Mouse (Mus musculus): ENCODE data around the gene Rnf10. TPM values are rescaled to one million over a fixed set of nuclear protein-coding genes. Genes with fewer than 3 reads are reported as not detected.

Rnf10 gene
- polyA plus RNA-seq, 1 experiment from 2014 or later = 120 TPM

- Histone ChIP-seq H3K27ac (no peak overlapping the region), H3K4me3 (replicated peaks; ENCODE audit: low read depth, low read length) (no peak overlapping the region), H3K9me3 (replicated peaks; ENCODE audit: low read length) (no peaks in the 10 kb centered on the region), H3K9ac (ENCODE audit: low read depth, low read length) (no peak overlapping the region), H3K4me2 (ENCODE audit: low read length) (no peak overlapping the region), H3K4me1 (replicated peaks; ENCODE audit: insufficient read depth, low read length) (no peaks in the 10 kb centered on the region; the same call in 1 of the 2 replicates), H3K36me3 (ENCODE audit: insufficient read depth, low read length) (0 out of 2 replicates have a peak, but pooled peaks cover 5% of the 10 kb centered on the region), H3K27me3 (ENCODE audit: insufficient read depth, low read length) (no peaks in the 10 kb centered on the region)
- 59% methylated on average over 2 of the region's 2 CpGs for WGBS
- TF ChIP-seq CTCF (IDR thresholded peaks at IDR 0.05; ENCODE audit: low read depth) = no peak
- DNase-seq (ENCODE audit: low spot score) = no peak
- no peak for ATAC-seq (replicated peaks; ENCODE audit: low FRiP score, low read depth)
These were observed 6.1 kb upstream of the Rnf10 start for GRCm38 (mm10) chr5:115278785-115279184.

DNA sequence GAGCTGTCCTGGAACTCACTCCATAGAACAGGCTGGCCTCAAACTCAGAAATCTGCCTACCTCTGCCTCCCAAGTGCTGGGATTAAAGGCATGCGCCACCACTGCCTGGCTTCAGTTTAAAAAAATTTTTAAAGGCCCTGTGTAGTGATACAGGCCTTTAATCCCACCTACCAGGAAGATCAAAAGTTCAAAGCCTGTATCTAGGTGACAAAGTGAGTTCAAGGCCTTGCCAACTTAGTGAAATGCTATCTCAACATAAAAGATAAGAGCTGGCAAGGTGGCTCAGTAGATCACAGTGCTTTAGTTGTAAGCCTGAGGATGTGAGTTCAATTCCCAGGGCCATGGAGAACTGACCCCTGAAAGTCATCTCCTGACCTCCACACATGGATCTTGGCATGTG, 5.4 kb upstream of the Rnf10 start:
- no peaks in the 10 kb centered on the region for H3K9me3 ChIP-seq (replicated peaks; ENCODE audit: low read length)
- H3K36me3 ChIP-seq (ENCODE audit: insufficient read depth, low read length) = no peaks in the 10 kb centered on the region
- no peak overlapping the region for H3K9ac ChIP-seq (ENCODE audit: low read depth, low read length)
- no peak overlapping the region for H3K4me2 ChIP-seq (ENCODE audit: low read length)
- no peak for TF ChIP-seq CTCF (IDR thresholded peaks at IDR 0.05; ENCODE audit: low read depth)
- no peak overlapping the region for H3K4me3 ChIP-seq (replicated peaks; ENCODE audit: low read depth, low read length)
- H3K27me3 ChIP-seq (ENCODE audit: insufficient read depth, low read length) = no peaks in the 10 kb centered on the region
- 69% methylated on average over 1 of the region's 1 CpGs for WGBS
- DNase-seq (ENCODE audit: low spot score) (no peak), ATAC-seq (replicated peaks; ENCODE audit: low FRiP score, low read depth) (no peak)
- no peak overlapping the region for H3K27ac ChIP-seq
- no peaks in the 10 kb centered on the region; the same call in 1 of the 2 replicates for H3K4me1 ChIP-seq (replicated peaks; ENCODE audit: insufficient read depth, low read length)

- DNase-seq (ENCODE audit: low spot score) = no peak
- no peak for ATAC-seq (replicated peaks; ENCODE audit: low FRiP score, low read depth)
- Histone ChIP-seq H3K9me3 (replicated peaks; ENCODE audit: low read length) (no peaks in the 10 kb centered on the region), H3K4me1 (replicated peaks; ENCODE audit: insufficient read depth, low read length) (peaks cover 4% of the 10 kb centered on the region), H3K36me3 (ENCODE audit: insufficient read depth, low read length) (no peaks in the 10 kb centered on the region), H3K4me3 (replicated peaks; ENCODE audit: low read depth, low read length) (no peak overlapping the region), H3K9ac (ENCODE audit: low read depth, low read length) (no peak overlapping the region), H3K4me2 (ENCODE audit: low read length) (no peak overlapping the region), H3K27ac (no peak overlapping the region), H3K27me3 (ENCODE audit: insufficient read depth, low read length) (no peaks in the 10 kb centered on the region)
- TF ChIP-seq CTCF (IDR thresholded peaks at IDR 0.05; ENCODE audit: low read depth) = peak; percentile 64
- 43% methylated on average over 14 of the region's 14 CpGs for WGBS
These were observed 3.3 kb upstream of the Rnf10 start for GRCm38 (mm10) chr5:115275998-115276397.

GRCm38 (mm10) chr5:115274771-115275170, 2.1 kb upstream of the Rnf10 start:
- Histone ChIP-seq H3K4me2 (ENCODE audit: low read length) (no peak overlapping the region), H3K36me3 (ENCODE audit: insufficient read depth, low read length) (no peaks in the 10 kb centered on the region), H3K4me3 (replicated peaks; ENCODE audit: low read depth, low read length) (no peak overlapping the region), H3K9ac (ENCODE audit: low read depth, low read length) (no peak overlapping the region), H3K9me3 (replicated peaks; ENCODE audit: low read length) (no peaks in the 10 kb centered on the region), H3K27ac (no peak overlapping the region), H3K4me1 (replicated peaks; ENCODE audit: insufficient read depth, low read length) (peaks cover 12% of the 10 kb centered on the region), H3K27me3 (ENCODE audit: insufficient read depth, low read length) (no peaks in the 10 kb centered on the region)
- DNase-seq (ENCODE audit: low spot score) (no peak), ATAC-seq (replicated peaks; ENCODE audit: low FRiP score, low read depth) (no peak)
- no peak for TF ChIP-seq CTCF (IDR thresholded peaks at IDR 0.05; ENCODE audit: low read depth)
- WGBS = 97% methylated on average over 1 of the region's 1 CpGs

DNA sequence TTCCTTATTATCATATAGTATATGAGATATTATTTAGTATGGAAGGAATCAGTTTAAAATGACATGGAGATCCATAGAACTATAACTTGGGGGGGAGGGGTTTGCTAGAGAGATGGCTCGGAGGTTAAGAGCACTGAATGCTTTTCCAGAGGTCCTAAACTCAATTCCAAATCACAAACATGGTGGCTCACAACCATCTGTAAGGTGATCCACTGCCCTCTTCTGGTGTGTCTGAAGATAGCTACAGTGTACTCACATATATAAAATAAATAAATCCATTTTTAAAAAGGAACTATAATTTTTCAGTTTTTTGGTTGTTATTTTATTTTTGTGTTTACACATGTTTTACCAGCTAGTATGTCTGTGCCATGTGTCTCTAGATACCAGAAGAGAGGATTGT, 1.7 kb upstream of the Rnf10 start:
- Histone ChIP-seq H3K36me3 (ENCODE audit: insufficient read depth, low read length) (no peaks in the 10 kb centered on the region), H3K27ac (no peak overlapping the region), H3K9me3 (replicated peaks; ENCODE audit: low read length) (no peaks in the 10 kb centered on the region), H3K4me2 (ENCODE audit: low read length) (no peak overlapping the region), H3K4me1 (replicated peaks; ENCODE audit: insufficient read depth, low read length) (peaks cover 12% of the 10 kb centered on the region), H3K27me3 (ENCODE audit: insufficient read depth, low read length) (no peaks in the 10 kb centered on the region), H3K4me3 (replicated peaks; ENCODE audit: low read depth, low read length) (no peak overlapping the region), H3K9ac (ENCODE audit: low read depth, low read length) (no peak overlapping the region)
- ATAC-seq (replicated peaks; ENCODE audit: low FRiP score, low read depth) (no peak), DNase-seq (ENCODE audit: low spot score) (no peak)
- TF ChIP-seq CTCF (IDR thresholded peaks at IDR 0.05; ENCODE audit: low read depth) = peak; percentile 31; the same call in 1 of the 2 replicates
- WGBS = 78% methylated on average over 1 of the region's 1 CpGs

DNA sequence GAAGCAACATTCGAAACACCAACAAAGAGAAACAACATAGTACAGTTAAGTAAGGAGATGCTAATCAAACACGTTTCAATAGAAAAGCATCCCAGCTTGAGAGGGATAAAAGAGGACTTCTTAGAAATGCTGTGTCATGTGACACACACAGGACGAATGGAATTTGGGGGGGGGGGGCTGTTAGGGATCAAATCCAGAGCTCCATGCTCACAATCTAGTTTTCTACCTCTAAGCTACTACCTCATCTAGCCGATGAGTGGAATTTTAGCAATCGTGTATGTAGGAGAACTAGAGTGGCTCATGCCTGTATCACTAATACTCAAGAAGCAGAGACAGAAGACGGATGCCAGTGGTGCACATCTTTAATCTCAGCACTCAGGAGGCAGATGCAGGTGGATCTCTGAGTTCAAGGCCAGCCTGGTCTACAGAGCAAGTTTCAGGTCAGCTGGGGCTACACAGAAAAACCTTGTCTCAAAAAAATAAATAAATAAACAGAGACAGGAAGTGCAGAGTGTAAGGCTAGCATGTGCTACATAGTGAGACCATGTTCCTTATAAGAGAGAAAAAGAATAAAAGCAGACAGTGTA, 944 bp upstream of the Rnf10 start:
- peaks cover 15% of the 10 kb centered on the region for H3K4me1 ChIP-seq (replicated peaks; ENCODE audit: insufficient read depth, low read length)
- H3K36me3 ChIP-seq (ENCODE audit: insufficient read depth, low read length) = no peaks in the 10 kb centered on the region
- ATAC-seq (replicated peaks; ENCODE audit: low FRiP score, low read depth) (no peak), DNase-seq (ENCODE audit: low spot score) (no peak)
- H3K27ac ChIP-seq = no peak overlapping the region
- no peak overlapping the region for H3K9ac ChIP-seq (ENCODE audit: low read depth, low read length)
- no peak for TF ChIP-seq CTCF (IDR thresholded peaks at IDR 0.05; ENCODE audit: low read depth)
- H3K9me3 ChIP-seq (replicated peaks; ENCODE audit: low read length) = no peaks in the 10 kb centered on the region
- 78% methylated on average over 6 of the region's 6 CpGs for WGBS
- H3K27me3 ChIP-seq (ENCODE audit: insufficient read depth, low read length) = no peaks in the 10 kb centered on the region
- H3K4me3 ChIP-seq (replicated peaks; ENCODE audit: low read depth, low read length) = no peak overlapping the region
- no peak overlapping the region for H3K4me2 ChIP-seq (ENCODE audit: low read length)

All from kidney, postnatal 0 days (tissue).